Mouse (Mus musculus) right cerebral cortex, postnatal 36 days (tissue): ENCODE results near the gene Ttl.

Source experiments
- DNase-seq, 2 experiments: peaks; one replicate each; pipeline ENCODE4 v3.0.0; 2022; ENCODE audit warnings: low spot score in 2 of 2, mixed read lengths in 1 of 2

The Ttl gene

DNA sequence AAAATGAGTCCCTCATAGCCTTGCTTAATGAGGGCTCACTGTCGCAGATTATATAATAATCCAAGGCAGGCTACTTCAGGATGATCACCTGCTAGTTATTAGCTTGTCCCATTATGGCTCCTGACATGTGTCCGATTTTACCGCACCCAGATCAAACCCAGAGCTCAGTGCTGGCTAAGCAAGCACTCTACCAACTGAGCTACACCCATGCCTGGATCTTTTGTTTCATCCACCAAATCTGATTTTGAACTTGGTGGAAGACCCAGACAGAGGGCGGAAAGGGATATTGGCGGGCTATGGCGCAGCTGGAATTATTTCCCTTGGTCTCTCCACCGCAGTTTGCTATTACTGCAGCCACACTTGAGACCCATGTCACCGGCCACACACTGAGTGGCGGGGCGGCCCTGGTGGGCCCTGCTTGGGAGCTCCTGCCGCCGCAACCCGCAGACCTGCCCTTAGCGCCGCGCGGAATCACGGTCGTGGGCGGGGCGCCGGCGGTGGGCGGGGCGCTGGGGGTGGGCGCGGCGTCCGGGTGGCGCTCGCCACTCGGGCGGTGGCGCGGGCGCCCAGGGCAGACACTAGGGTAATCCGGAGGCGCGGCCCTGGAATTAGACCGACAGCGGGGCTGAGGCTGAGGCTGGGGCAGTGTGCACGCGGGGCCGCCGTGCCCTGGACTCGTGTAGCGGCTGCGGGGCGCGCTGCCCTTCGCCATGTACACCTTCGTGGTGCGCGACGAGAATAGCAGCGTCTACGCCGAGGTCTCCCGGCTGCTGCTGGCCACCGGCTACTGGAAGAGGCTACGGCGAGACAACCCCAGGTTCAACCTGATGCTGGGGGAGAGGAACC is at the start of gene Ttl:
Gene Ttl, plus strand, starts transcription at position 506 of the 846 bp plus-strand sequence.
- DNase-seq: peak; percentile 48 to 60

DNA sequence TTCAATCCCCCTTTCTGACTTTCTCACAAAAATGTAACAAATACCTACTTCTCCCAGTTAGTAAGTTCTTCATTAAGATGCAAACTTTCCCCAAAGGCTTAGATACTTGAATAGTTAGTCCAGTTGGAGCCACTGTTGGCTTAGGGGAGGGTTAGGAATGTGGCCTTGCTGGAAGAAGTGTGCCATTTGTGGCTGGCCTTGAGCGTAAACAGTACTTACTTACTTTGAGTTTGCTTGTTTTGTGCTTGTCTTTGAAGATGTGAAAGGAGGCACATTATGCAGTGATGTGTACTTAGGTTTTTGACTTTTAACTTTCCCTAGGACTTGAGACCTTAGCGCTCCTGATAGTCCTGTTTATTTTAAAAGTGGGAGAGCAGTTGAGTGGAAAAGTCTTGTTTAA is 45.6 kb upstream of the Ttl start:
- no peak for DNase-seq

GRCm38 (mm10) chr2:129024820-129025219 is 40.9 kb upstream of the Ttl start:
- DNase-seq: no peak

DNA sequence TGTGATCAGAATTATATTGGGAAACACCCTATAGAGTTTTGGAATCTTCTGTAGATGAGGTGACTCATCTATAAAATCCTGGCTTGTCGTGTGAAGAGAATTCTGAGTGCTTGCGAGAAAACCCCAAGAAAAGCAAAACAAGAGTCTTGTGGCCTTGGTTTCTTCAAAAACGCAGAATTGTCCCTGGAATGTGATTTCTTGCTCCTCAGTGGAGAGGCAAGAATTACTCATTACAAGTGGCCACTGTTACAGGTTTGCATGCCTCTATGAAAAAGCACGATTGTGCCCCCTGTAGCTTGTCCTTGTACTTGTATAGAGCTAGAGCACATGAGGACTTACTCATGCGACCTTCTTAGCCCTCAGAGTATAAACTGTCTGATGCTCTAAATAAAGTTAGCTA is 30.4 kb upstream of the Ttl start:
- DNase-seq: no peak

GRCm38 (mm10) chr2:129038426-129038936 is 27.3 kb upstream of the Ttl start:
- no peak for DNase-seq

DNA sequence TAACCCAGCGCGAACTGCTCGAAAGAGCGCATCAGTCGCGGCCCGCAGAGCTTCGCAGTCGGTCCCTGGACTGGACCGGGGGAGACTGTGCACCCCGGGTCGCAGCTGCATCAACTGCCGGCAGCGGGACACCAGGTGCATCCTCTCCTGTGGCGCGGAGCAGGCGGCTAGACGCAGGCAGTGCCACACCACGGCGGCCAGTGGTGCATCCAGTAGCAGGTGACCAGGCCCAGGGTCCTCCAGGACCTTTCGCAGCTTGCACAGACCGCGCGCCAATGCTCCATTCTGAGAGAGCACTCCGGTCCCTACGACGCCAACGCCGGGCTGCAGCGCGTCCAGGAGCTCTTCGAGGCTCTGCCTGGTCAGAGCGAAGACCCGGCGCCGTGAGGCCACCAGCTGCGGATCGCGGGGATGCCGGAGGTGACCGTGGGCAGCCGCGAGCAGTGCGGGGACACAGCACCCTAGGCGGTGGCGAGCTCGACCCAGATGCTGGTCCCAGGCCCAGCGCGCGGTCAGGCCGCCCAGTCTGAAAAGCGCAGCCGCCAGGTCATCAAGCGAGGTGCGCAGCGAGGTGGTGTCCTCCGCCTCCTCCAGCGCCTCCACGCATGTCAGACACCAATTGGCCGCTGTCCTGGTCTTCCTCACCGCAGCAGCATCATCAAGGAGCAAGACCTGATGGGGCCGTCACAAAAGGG is 26.7 kb upstream of the Ttl start:
- DNase-seq: no peak

GRCm38 (mm10) chr2:129040567-129040966 is 25.2 kb upstream of the Ttl start:
- no peak for DNase-seq

DNA sequence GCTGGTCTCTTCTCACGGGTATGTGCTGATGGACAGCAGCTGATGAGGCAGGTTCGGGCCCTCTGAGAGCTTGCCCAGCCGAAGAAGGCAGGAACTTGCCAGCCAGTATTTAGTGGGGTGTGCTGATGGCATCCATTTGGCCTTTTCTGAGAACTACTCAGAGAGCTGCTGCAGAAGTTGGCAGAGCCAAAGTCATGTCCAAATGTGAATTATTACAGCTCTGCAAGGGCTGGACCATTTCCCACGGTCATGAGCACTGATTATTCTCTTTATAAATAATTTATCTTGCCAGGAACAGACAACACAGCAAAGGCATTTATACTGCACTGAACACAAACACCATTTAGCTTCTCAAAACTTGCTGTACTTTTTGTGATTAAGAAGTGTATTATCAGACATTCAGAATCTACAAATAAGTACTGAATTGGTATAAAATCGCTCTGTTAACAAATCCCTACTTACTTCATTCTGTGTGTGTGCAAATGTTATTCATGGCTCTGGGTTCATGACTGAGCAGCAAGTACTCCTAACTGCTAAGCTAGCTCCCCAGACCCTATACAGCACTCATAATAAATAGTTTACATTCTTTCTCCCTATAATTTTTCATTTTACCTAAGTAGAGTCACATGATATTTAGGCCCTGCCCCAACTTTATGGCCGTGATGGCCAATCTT is 19.4 kb upstream of the Ttl start:
- DNase-seq: no peak

DNA sequence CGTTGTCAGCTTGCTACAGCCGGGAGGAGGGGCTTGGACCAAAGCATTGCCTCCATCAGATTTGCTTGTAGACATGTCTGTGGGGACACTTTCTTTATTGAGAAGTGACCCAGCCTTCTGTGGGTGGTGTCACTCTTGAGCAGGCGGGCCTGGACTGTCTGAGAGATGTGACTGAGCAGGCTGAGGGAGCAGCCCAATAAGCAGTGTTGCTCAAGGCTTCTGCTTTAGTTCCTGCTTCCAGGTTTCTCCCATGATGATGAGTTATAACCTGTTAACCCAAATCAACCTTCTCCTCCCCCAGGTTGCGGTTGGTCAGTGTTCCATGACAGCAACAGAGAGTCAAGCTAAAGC is 18.9 kb upstream of the Ttl start:
- DNase-seq: no peak

DNA sequence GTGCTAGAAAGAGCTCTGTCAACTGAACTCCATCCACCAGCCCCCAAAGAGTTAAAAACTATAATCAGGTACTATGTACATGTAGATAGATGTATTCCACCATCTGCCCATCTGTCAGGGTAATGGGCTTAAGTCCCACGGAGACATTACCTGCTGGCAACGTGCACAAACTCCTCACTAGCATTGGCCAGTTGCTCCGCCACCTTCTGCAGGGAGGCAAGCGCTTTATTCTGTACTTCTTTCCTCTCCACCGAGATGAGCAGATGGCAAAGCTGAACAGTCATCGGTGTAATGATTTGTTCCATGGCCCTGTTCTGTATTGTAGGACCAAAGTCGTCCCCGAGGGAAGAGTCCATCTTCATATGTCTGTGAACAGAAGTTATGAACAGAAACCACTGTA is 17.9 kb upstream of the Ttl start, which contains the start of gene Vinac1:
Gene Vinac1, minus strand, starts transcription at position 362 of the 400 bp plus-strand sequence.
- DNase-seq: no peak

DNA sequence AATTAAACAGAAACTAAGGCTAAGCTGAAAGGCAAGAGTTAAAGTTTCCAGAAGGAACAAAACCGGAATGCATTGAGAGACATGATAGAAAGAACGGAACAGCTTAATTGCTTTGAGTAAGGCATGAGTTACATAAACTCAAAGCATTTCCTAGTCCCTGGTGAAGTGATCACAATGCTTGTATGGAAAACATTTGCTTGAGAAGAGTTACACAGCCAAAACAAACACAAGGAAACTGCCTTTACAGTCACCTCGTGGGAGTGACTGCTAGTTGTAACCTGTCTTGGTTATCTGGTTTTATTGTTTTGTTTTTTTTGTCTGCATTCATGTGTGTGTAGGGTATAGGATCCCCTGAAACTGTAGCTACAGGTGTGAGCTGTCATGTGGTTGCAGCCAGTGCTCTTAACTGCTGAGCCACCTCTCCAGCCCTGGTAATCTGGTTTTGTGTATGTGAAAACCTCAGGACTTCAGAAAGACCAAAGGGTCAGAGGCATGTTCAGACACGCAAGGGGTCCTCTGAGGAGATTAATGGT is 13.2 kb upstream of the Ttl start:
- no peak for DNase-seq

- no peak for DNase-seq
Measured at GRCm38 (mm10) chr2:129055741-129056140, 10.0 kb upstream of the Ttl start.

- no peak for DNase-seq
Measured at GRCm38 (mm10) chr2:129056597-129056996, 9.1 kb upstream of the Ttl start.

- DNase-seq: no peak
Measured at GRCm38 (mm10) chr2:129057256-129057655, 8.5 kb upstream of the Ttl start.

GRCm38 (mm10) chr2:129057920-129058361 is 7.8 kb upstream of the Ttl start:
- no peak for DNase-seq

GRCm38 (mm10) chr2:129061456-129062059 is 4.2 kb upstream of the Ttl start:
- DNase-seq: no peak

DNA sequence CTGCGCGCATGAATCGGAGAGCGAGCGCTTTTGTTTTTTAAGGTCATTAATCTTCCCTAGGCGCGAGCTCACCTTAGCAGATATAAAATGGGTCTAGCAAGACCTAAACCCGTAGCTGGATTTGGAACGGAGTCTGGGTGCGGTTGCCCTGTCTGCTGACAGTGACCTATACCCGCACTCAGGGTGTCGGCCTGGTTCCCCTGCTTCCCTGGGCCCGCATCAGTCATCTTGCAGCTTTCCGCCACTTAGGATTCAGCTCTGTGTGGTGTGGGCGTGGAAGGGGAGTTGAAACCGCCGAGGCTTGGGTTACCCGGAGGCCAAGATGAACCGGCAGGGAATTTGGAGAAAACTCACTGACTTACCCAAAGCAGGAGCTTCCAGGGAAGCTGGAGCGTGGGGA is 584 bp downstream of the Ttl start:
- peak in 1 of 2 experiments; percentile 61 for DNase-seq

DNA sequence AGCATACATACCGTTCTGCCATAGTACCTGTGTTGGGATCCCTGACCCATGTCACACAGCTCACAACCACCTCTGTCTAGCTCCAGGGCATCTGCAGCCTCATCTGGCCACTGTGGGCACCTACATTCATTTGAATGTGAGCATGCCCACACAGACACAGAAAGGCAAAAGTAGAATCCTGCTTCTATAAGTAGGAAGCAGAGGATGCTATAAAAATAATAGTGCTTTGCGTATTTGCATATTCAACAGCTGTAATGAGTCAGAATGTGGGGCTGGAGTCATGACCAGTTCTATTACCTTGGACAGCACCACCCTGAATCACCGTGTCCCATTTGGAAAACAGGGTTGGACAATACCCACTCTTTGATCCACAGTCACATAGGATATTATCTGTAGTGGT is 4.6 kb downstream of the Ttl start:
- no peak for DNase-seq

- no peak for DNase-seq
Measured at GRCm38 (mm10) chr2:129078313-129078712, 12.6 kb downstream of the Ttl start.

DNA sequence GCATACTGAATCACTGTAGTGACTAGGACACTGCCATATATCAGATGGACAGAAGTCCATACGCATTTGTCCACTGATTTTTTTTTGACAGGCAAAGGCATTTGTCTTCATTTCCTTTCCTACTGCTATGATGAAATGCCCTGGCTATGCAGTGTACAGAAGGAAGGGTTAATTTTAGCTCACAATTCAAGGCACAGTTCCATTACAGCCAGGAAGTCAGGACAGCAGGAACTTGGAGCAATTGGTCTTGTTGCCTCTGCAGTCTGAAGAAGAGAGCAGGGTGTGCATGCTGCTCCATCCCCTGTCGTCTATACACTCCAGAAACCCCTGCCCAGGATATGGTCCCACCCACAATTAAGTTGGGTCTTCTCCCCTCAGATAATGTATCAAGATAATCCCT is 13.5 kb downstream of the Ttl start:
- no peak for DNase-seq

DNA sequence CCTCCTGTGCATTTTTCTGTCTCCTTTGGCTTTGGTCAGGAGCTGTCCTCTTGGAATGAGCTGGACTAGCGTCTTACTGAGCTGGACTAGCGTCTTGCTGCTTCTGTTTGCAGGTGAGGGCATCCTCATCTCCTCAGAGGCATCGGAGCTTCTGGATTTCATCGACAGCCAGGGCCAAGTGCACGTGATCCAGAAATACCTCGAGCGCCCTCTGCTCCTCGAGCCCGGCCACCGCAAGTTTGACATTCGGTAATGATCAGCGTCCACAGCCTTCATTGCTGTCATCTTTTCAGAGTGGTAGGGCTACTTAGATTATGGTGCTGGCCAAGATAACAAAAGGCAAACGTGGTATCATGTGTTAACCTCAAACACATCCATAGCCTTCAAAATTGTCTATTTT is 15.4 kb downstream of the Ttl start:
- no peak for DNase-seq

DNA sequence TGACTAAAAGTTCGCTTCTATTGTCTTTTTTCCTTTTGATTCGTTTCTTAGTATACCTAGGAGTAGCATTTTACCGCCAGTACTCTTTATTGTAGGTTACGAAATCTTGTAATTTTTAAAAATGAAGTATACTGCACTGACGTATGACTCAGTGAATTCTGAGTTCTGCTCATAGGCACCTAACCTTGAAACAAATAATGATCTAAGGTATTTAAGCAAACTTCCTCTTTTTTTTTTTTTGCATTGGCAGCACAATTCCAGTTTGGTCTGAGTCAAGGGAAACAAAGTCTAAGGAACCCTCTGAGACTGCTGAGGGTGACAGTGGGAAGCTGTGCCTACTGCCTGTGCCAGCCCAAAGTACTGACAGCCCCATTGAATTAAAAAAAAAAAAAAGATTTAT is 17.8 kb downstream of the Ttl start:
- no peak for DNase-seq
